Mouse (Mus musculus): Measurements from ENCODE around the gene Adgrg1. TPM values are rescaled to one million over a fixed set of nuclear protein-coding genes. Genes with fewer than 3 reads are reported as not detected.

Gene Adgrg1
- polyA plus RNA-seq, 1 experiment: 1.8 TPM

GRCm38 (mm10) chr8:94952086-94952485 is 22.5 kb upstream of the Adgrg1 start:
- TF ChIP-seq POLR2A (IDR thresholded peaks at IDR 0.05; ENCODE audit: borderline replicate concordance, low read depth, low read length) (no peak), CTCF (IDR thresholded peaks at IDR 0.05; ENCODE audit: low read depth, low read length) (no peak)
- H3K4me1 ChIP-seq (ENCODE audit: control insufficient read depth, insufficient read depth, low read length): peaks cover 7% of the 10 kb centered on the region
- no peak overlapping the region for H3K27ac ChIP-seq (ENCODE audit: insufficient read depth, low read depth, low read length)
- H3K4me3 ChIP-seq (ENCODE audit: insufficient read depth, low read length): no peak overlapping the region

DNA sequence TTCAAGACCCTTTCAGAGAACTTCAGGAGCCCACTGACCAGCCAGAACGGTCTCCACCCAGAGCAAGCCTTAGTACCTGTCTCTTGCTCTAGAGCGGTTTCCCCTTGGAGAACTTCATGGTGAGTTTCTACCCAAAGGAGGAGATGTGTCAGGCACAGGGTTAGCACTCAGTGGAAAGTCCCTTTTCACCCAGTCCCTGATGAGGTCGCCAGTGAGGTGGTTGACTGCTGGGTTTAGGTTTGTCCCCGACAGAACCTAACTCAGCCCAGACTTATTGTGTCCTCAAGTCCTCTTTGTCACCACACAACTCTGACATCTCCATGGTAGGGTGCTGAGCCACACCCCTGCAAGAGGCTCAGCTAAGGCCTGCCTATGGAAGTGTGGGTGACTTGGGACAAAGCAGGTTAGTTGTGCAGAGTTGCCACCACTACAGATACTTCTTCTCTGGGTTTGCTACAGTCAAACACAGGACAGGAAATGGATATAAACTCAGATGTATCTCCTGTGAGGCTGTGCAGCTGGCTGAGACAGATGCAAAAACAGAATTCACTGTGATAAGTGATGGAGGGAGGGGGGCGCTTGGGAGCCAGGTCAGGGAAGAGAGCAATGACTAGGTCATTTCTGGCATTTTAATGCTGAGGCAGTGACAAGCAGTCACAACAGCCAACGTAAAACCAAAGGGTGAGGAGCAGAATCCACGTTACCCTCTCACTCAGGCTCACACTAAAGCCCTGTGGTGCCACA is 20.8 kb upstream of the Adgrg1 start:
- peaks cover 7% of the 10 kb centered on the region for H3K4me1 ChIP-seq (ENCODE audit: control insufficient read depth, insufficient read depth, low read length)
- no peak overlapping the region for H3K27ac ChIP-seq (ENCODE audit: insufficient read depth, low read depth, low read length)
- H3K4me3 ChIP-seq (ENCODE audit: insufficient read depth, low read length): no peak overlapping the region
- no peak for TF ChIP-seq POLR2A (IDR thresholded peaks at IDR 0.05; ENCODE audit: borderline replicate concordance, low read depth, low read length)
- no peak for TF ChIP-seq CTCF (IDR thresholded peaks at IDR 0.05; ENCODE audit: low read depth, low read length)

DNA sequence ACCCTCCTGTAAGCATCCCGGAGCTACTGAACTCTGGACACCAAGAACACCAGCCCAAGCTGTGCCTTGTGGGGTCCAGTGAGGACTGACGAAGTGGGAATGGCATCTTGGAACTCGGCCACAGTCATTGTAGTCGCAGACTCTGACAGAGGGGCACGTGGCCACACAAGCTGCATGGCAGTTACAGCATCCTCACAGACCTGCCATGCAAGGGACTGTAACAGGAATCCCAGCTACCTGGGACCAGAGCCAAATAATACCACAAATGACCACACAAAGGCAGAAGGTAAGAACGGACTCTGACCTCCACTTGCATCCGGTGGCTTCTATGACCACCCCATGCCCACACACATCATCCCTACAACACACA is 20.2 kb upstream of the Adgrg1 start:
- TF ChIP-seq CTCF (IDR thresholded peaks at IDR 0.05; ENCODE audit: low read depth, low read length) (no peak), POLR2A (IDR thresholded peaks at IDR 0.05; ENCODE audit: borderline replicate concordance, low read depth, low read length) (no peak)
- Histone ChIP-seq H3K4me3 (ENCODE audit: insufficient read depth, low read length) (no peak overlapping the region), H3K4me1 (ENCODE audit: control insufficient read depth, insufficient read depth, low read length) (peaks cover 7% of the 10 kb centered on the region), H3K27ac (ENCODE audit: insufficient read depth, low read depth, low read length) (no peak overlapping the region)

DNA sequence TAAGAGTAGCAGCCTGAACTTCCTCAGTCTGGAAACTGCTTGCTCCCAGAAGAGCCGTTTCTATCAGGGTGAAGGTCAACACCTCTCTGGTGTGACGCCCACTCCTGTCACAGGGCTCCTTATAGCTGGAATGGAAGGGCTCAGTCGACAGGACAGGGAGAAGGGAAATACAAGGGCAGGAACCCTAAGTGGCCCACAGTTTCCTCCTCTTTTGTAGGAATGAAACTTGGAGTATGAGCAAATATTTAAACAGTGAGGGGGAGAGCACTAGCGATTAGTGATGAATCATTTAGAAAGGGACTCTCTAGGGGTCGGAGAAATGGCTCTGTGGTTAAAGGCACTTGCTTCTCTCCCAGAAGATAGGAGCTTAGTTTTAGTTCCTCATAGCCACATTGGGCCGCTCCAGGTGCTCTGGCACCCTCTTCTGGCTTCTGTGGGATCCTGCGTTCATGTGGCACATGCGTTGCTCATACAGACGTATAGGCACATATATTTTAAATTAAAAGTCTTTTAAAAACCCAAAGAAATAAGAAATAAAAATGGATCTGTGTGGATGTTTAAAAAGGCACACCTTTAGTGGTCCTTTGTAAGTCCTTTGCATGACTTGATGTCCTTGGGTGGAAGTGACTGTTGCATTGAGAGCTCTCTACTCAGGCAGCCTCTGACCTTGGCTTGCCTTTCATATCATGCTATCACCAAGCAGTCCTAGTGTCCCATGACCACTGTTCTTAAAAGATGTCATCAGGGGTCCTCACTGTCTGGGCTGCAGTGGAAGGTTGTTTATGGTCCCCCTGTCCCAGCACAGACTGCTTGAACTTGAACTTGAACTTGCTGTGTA is 19.4 kb upstream of the Adgrg1 start:
- peak overlapping the region; percentile 20 for H3K4me3 ChIP-seq (ENCODE audit: insufficient read depth, low read length)
- TF ChIP-seq CTCF (IDR thresholded peaks at IDR 0.05; ENCODE audit: low read depth, low read length): peak; percentile 50; the same call in 1 of the 2 replicates
- TF ChIP-seq POLR2A (IDR thresholded peaks at IDR 0.05; ENCODE audit: borderline replicate concordance, low read depth, low read length): no peak
- no peak overlapping the region for H3K27ac ChIP-seq (ENCODE audit: insufficient read depth, low read depth, low read length)
- H3K4me1 ChIP-seq (ENCODE audit: control insufficient read depth, insufficient read depth, low read length): peaks cover 7% of the 10 kb centered on the region

DNA sequence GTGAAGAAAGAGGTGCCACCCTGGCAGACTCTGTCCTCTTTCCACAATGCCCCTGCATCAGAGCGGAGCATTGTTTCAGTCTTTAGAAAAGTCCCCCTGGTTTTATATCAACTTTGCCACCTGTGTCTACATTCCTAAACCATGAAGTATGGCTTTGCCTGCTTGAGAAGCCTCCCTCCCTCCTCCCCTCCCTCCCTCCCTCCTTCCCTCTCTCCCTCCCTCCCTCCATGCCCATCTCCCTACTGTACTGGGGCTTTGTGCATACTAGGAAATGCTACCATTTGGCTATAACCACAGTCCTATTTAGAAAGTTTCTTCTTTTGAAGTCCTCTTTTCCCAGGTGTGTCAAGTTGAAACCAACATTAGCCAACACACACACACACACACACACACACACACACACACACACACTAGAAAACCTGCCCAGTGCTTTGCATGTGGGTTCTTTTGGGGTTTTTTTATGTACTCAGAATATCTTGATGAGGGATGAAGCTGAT is 18.4 kb upstream of the Adgrg1 start:
- peaks cover 7% of the 10 kb centered on the region for H3K4me1 ChIP-seq (ENCODE audit: control insufficient read depth, insufficient read depth, low read length)
- H3K4me3 ChIP-seq (ENCODE audit: insufficient read depth, low read length): no peak overlapping the region
- no peak overlapping the region for H3K27ac ChIP-seq (ENCODE audit: insufficient read depth, low read depth, low read length)
- TF ChIP-seq POLR2A (IDR thresholded peaks at IDR 0.05; ENCODE audit: borderline replicate concordance, low read depth, low read length) (no peak), CTCF (IDR thresholded peaks at IDR 0.05; ENCODE audit: low read depth, low read length) (no peak)

DNA sequence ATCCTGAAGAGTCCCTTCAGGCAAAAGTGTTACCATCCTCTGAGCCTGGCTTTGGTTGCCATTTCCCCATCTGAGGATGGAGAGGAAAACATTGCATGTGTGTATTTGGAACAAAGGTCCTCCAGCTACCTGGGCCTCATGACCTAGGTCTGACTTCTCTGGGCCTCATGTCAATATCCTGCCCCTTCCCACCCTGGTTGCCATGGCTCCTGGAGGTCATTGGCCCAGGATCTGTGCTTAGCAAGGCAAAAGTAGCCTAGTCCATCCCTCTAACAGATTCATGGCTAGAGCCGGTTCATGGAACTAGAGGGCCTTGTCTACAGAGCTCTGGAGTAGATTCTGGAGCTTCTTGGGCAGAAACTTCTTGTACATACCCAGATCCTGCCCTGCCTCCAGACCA is 12.3 kb upstream of the Adgrg1 start:
- no peak for TF ChIP-seq CTCF (IDR thresholded peaks at IDR 0.05; ENCODE audit: low read depth, low read length)
- TF ChIP-seq POLR2A (IDR thresholded peaks at IDR 0.05; ENCODE audit: borderline replicate concordance, low read depth, low read length): no peak
- Histone ChIP-seq H3K4me1 (ENCODE audit: control insufficient read depth, insufficient read depth, low read length) (no peaks in the 10 kb centered on the region), H3K27ac (ENCODE audit: insufficient read depth, low read depth, low read length) (no peak overlapping the region), H3K4me3 (ENCODE audit: insufficient read depth, low read length) (no peak overlapping the region)

- no peak overlapping the region for H3K4me3 ChIP-seq (ENCODE audit: insufficient read depth, low read length)
- H3K27ac ChIP-seq (ENCODE audit: insufficient read depth, low read depth, low read length): no peak overlapping the region
- TF ChIP-seq POLR2A (IDR thresholded peaks at IDR 0.05; ENCODE audit: borderline replicate concordance, low read depth, low read length) (no peak), CTCF (IDR thresholded peaks at IDR 0.05; ENCODE audit: low read depth, low read length) (no peak)
- H3K4me1 ChIP-seq (ENCODE audit: control insufficient read depth, insufficient read depth, low read length): no peaks in the 10 kb centered on the region
Observed at GRCm38 (mm10) chr8:94964828-94965227, 9.7 kb upstream of the Adgrg1 start.

- Histone ChIP-seq H3K4me1 (ENCODE audit: control insufficient read depth, insufficient read depth, low read length) (no peaks in the 10 kb centered on the region), H3K27ac (ENCODE audit: insufficient read depth, low read depth, low read length) (no peak overlapping the region), H3K4me3 (ENCODE audit: insufficient read depth, low read length) (no peak overlapping the region)
- TF ChIP-seq POLR2A (IDR thresholded peaks at IDR 0.05; ENCODE audit: borderline replicate concordance, low read depth, low read length) (no peak), CTCF (IDR thresholded peaks at IDR 0.05; ENCODE audit: low read depth, low read length) (no peak)
Observed at GRCm38 (mm10) chr8:94966578-94966977, 8.0 kb upstream of the Adgrg1 start.

- TF ChIP-seq CTCF (IDR thresholded peaks at IDR 0.05; ENCODE audit: low read depth, low read length): no peak
- no peak for TF ChIP-seq POLR2A (IDR thresholded peaks at IDR 0.05; ENCODE audit: borderline replicate concordance, low read depth, low read length)
- no peak overlapping the region for H3K27ac ChIP-seq (ENCODE audit: insufficient read depth, low read depth, low read length)
- H3K4me1 ChIP-seq (ENCODE audit: control insufficient read depth, insufficient read depth, low read length): no peaks in the 10 kb centered on the region
- H3K4me3 ChIP-seq (ENCODE audit: insufficient read depth, low read length): no peak overlapping the region
Observed at GRCm38 (mm10) chr8:94967071-94967470, 7.5 kb upstream of the Adgrg1 start.

GRCm38 (mm10) chr8:94967554-94967953 is 7.0 kb upstream of the Adgrg1 start:
- Histone ChIP-seq H3K27ac (ENCODE audit: insufficient read depth, low read depth, low read length) (no peak overlapping the region), H3K4me3 (ENCODE audit: insufficient read depth, low read length) (no peak overlapping the region), H3K4me1 (ENCODE audit: control insufficient read depth, insufficient read depth, low read length) (no peaks in the 10 kb centered on the region)
- TF ChIP-seq CTCF (IDR thresholded peaks at IDR 0.05; ENCODE audit: low read depth, low read length) (no peak), POLR2A (IDR thresholded peaks at IDR 0.05; ENCODE audit: borderline replicate concordance, low read depth, low read length) (no peak)

Measured in bone marrow macrophage, adult 2 months (primary cell).